Mouse (Mus musculus): Measurements from ENCODE around the gene Gm14137. TPM values are rescaled to one million over a fixed set of nuclear protein-coding genes. Genes with fewer than 3 reads are reported as not detected.

Gm14137 gene
- total and polyA plus RNA-seq, 3 experiments: 2.3 to 9.2 (median 3.3) TPM

DNA sequence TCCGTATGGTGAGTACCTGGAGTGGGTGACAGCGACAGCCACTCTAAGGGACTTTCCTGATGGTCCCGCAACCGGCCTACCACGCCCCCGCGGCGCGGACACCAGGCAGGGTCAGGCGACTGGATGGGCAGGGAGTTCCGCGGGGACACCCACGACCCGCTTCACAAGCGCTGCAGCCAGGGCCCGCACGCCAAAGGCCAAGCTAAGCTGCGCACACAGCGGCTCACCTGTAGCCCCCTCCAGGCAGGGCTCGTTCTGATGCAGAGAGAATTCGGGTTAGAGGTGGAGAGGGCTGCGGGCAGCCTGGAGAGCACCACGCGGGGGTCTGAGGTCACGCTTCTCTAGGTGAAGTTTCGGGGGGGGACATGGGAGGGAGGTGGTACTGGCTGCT, 6.4 kb upstream of the Gm14137 start:
- Histone ChIP-seq H3K4me2 (ENCODE audit: insufficient read depth, low read depth, poor library complexity, severe bottlenecking) (peak overlapping the region; percentile 74), H3K79me2 (replicated peaks; ENCODE audit: control insufficient read depth, extremely low read depth, insufficient read depth, poor library complexity, severe bottlenecking) (no peaks in the 10 kb centered on the region), H3K9ac (ENCODE audit: insufficient read depth, low read depth) (no peak overlapping the region), H3K4me3 (replicated peaks in 1 of 3; ENCODE audit: low read depth in 2 of 3, low read length in 2 of 3, poor library complexity in 1 of 3) (peak overlapping the region; percentile 21 to 57 (median 37)), H3K4me1 (ENCODE audit: control insufficient read depth in 1 of 2, insufficient read depth in 2 of 2) (peaks cover 23 to 63% of the 10 kb centered on the region in 2 experiments), H3K27me3 (replicated peaks) (peaks cover 10% of the 10 kb centered on the region), H3K27ac (ENCODE audit: insufficient read depth, low read depth) (no peak overlapping the region), H3K9me3 (replicated peaks; ENCODE audit: low read length) (peaks cover 8% of the 10 kb centered on the region), H3K36me3 (replicated peaks in 1 of 2; ENCODE audit: control insufficient read depth in 1 of 2, insufficient read depth in 1 of 2, low read length in 1 of 2) (peaks cover 0 to 6% of the 10 kb centered on the region in 2 experiments)
- in situ Hi-C loops (cut with MboI; ENCODE audit: low pct_ligation_motif_present, low pct_unique_long_range_greater_than_20kb, low sequenced_read_pairs) (no loop called here), dilution Hi-C loops (cut with MboI; ENCODE audit: extremely low pct_ligation_motif_present, extremely low pct_unique_long_range_greater_than_20kb, low sequenced_read_pairs) (no loop called here)
- TF ChIP-seq ZC3H11A (IDR thresholded peaks at IDR 0.05; ENCODE audit: low read depth, low read length): no peak
- 0 out of 2 replicates have a peak, but pooled peaks have one; percentile 8 for TF ChIP-seq TCF12 (IDR thresholded peaks at IDR 0.05; ENCODE audit: low read depth, low read length)
- TF ChIP-seq TBP (conservative IDR thresholded peaks at IDR 0.05; ENCODE audit: low read depth, low read length): no peak
- no peak for TF ChIP-seq UBTF (IDR thresholded peaks at IDR 0.05; ENCODE audit: low read depth, low read length)
- DNase-seq (ENCODE audit: extremely low read depth): no peak

GRCm38 (mm10) chr2:119170282-119170681, 4.0 kb upstream of the Gm14137 start:
- Histone ChIP-seq H3K9me3 (replicated peaks; ENCODE audit: low read length) (peaks cover 8% of the 10 kb centered on the region), H3K9ac (ENCODE audit: insufficient read depth, low read depth) (no peak overlapping the region), H3K4me1 (ENCODE audit: control insufficient read depth in 1 of 2, insufficient read depth in 2 of 2) (peaks cover 33 to 73% of the 10 kb centered on the region in 2 experiments), H3K36me3 (replicated peaks in 1 of 2; ENCODE audit: control insufficient read depth in 1 of 2, insufficient read depth in 1 of 2, low read length in 1 of 2) (peaks cover 0 to 6% of the 10 kb centered on the region in 2 experiments), H3K79me2 (replicated peaks; ENCODE audit: control insufficient read depth, extremely low read depth, insufficient read depth, poor library complexity, severe bottlenecking) (no peaks in the 10 kb centered on the region), H3K4me3 (replicated peaks in 1 of 3; ENCODE audit: low read depth in 2 of 3, low read length in 2 of 3, poor library complexity in 1 of 3) (no peak overlapping the region), H3K27ac (ENCODE audit: insufficient read depth, low read depth) (no peak overlapping the region), H3K4me2 (ENCODE audit: insufficient read depth, low read depth, poor library complexity, severe bottlenecking) (no peak overlapping the region), H3K27me3 (replicated peaks) (peaks cover 10% of the 10 kb centered on the region)
- TF ChIP-seq JUND (conservative IDR thresholded peaks at IDR 0.05; ENCODE audit: low read depth, low read length) (peak; percentile 70), CHD1 (IDR thresholded peaks at IDR 0.05; ENCODE audit: low read depth, low read length) (no peak), BHLHE40 (IDR thresholded peaks at IDR 0.05; ENCODE audit: low read depth, low read length) (0 out of 2 replicates have a peak, but pooled peaks have one; percentile 5), EP300 (IDR thresholded peaks at IDR 0.05; ENCODE audit: low read length) (peak; percentile 43; the same call in 1 of the 2 replicates)
- dilution Hi-C loops (cut with MboI; ENCODE audit: extremely low pct_ligation_motif_present, extremely low pct_unique_long_range_greater_than_20kb, low sequenced_read_pairs) (no loop called here), in situ Hi-C loops (cut with MboI; ENCODE audit: low pct_ligation_motif_present, low pct_unique_long_range_greater_than_20kb, low sequenced_read_pairs) (no loop called here)
- no peak for DNase-seq (ENCODE audit: extremely low read depth)

- dilution Hi-C loops (cut with MboI; ENCODE audit: extremely low pct_ligation_motif_present, extremely low pct_unique_long_range_greater_than_20kb, low sequenced_read_pairs): no loop called here
- TF ChIP-seq POLR2A (IDR thresholded peaks at IDR 0.05; ENCODE audit: low read depth, low read length) (no peak), PAX5 (IDR thresholded peaks at IDR 0.05; ENCODE audit: low read length) (no peak), GABPA (IDR thresholded peaks at IDR 0.05; ENCODE audit: insufficient replicate concordance, low read depth, low read length) (no peak), USF2 (conservative IDR thresholded peaks at IDR 0.05; ENCODE audit: low read depth, low read length) (no peak), RAD21 (IDR thresholded peaks at IDR 0.05; ENCODE audit: low read depth, low read length) (no peak), ETS1 (conservative IDR thresholded peaks at IDR 0.05; ENCODE audit: low read depth, low read length) (peak; percentile 83), SIN3A (IDR thresholded peaks at IDR 0.05; ENCODE audit: low read length) (0 out of 2 replicates have a peak, but pooled peaks have one; percentile 28), EP300 (IDR thresholded peaks at IDR 0.05; ENCODE audit: low read length) (peak; percentile 39; the same call in 1 of the 2 replicates), NRF1 (IDR thresholded peaks at IDR 0.05; ENCODE audit: low read depth, low read length) (no peak), TCF12 (IDR thresholded peaks at IDR 0.05; ENCODE audit: low read depth, low read length) (peak; percentile 54; the same call in 1 of the 2 replicates), SMC3 (IDR thresholded peaks at IDR 0.05; ENCODE audit: low read depth, low read length) (no peak), MAFK (IDR thresholded peaks at IDR 0.05; ENCODE audit: insufficient replicate concordance, low read length) (no peak), JUND (conservative IDR thresholded peaks at IDR 0.05; ENCODE audit: low read depth, low read length) (no peak), ELF1 (IDR thresholded peaks at IDR 0.05; ENCODE audit: low read depth, low read length) (peak; percentile 7; the same call in 1 of the 2 replicates), CHD2 (IDR thresholded peaks at IDR 0.05; ENCODE audit: low read length) (no peak), ZC3H11A (IDR thresholded peaks at IDR 0.05; ENCODE audit: low read depth, low read length) (no peak), CHD1 (IDR thresholded peaks at IDR 0.05; ENCODE audit: low read depth, low read length) (no peak), MYC (IDR thresholded peaks at IDR 0.05; ENCODE audit: low read depth, low read length) (0 out of 2 replicates have a peak, but pooled peaks have one; percentile 14), MAX (IDR thresholded peaks at IDR 0.05; ENCODE audit: low read length) (0 out of 2 replicates have a peak, but pooled peaks have one; percentile 35), USF1 (IDR thresholded peaks at IDR 0.05; ENCODE audit: low read depth, low read length) (no peak), MXI1 (IDR thresholded peaks at IDR 0.05; ENCODE audit: low read depth, low read length) (0 out of 2 replicates have a peak, but pooled peaks have one; percentile 16), IRF4 (IDR thresholded peaks at IDR 0.05; ENCODE audit: low read depth, low read length) (0 out of 2 replicates have a peak, but pooled peaks have one; percentile 31)
Observed at GRCm38 (mm10) chr2:119171574-119171973, 2.7 kb upstream of the Gm14137 start.

More at GRCm38 (mm10) chr2:119171574-119171973, 2.7 kb upstream of the Gm14137 start:
- H3K4me2 ChIP-seq (ENCODE audit: insufficient read depth, low read depth, poor library complexity, severe bottlenecking): no peak overlapping the region
- in situ Hi-C loops (cut with MboI; ENCODE audit: low pct_ligation_motif_present, low pct_unique_long_range_greater_than_20kb, low sequenced_read_pairs): no loop called here
- H3K4me1 ChIP-seq (ENCODE audit: control insufficient read depth in 1 of 2, insufficient read depth in 2 of 2): peaks cover 34 to 85% of the 10 kb centered on the region in 2 experiments
- no peak overlapping the region for H3K4me3 ChIP-seq (replicated peaks in 1 of 3; ENCODE audit: low read depth in 2 of 3, low read length in 2 of 3, poor library complexity in 1 of 3)
- peak overlapping the region; percentile 50 for H3K27ac ChIP-seq (ENCODE audit: insufficient read depth, low read depth)
- peaks cover 6% of the 10 kb centered on the region for H3K27me3 ChIP-seq (replicated peaks)
- no peaks in the 10 kb centered on the region for H3K9me3 ChIP-seq (replicated peaks; ENCODE audit: low read length)
- DNase-seq (ENCODE audit: extremely low read depth): peak; percentile 69
- no peak overlapping the region for H3K9ac ChIP-seq (ENCODE audit: insufficient read depth, low read depth)
- no peaks in the 10 kb centered on the region; the same call in 1 of the 2 replicates for H3K79me2 ChIP-seq (replicated peaks; ENCODE audit: control insufficient read depth, extremely low read depth, insufficient read depth, poor library complexity, severe bottlenecking)
- H3K36me3 ChIP-seq (replicated peaks in 1 of 2; ENCODE audit: control insufficient read depth in 1 of 2, insufficient read depth in 1 of 2, low read length in 1 of 2): peaks cover 0 to 6% of the 10 kb centered on the region in 2 experiments
